Mouse (Mus musculus) lung, postnatal 0 days (tissue): ENCODE measurements around the gene Npas1. TPM values are rescaled to one million over a fixed set of nuclear protein-coding genes. Genes with fewer than 3 reads are reported as not detected.

ENCODE experiments used
- ATAC-seq: fragments of 200-750 bp; cut with Nextera tagmentation; 2 replicates; pipeline ENCODE4 v1.8.0; 2017; ENCODE audit warnings: moderate library complexity
- DNase-seq: peaks from one replicate; pipeline ENCODE4 v3.0.0-alpha.2; 2016; ENCODE audit warnings: low spot score
- H3K27ac ChIP-seq: fragments of 300-500 bp; sonication (generic); 2 replicates; pipeline ENCODE4 v1.5.1; 2014; ENCODE audit warnings: antibody characterized with exemption, mild to moderate bottlenecking, low read length, mixed read lengths
- H3K27me3 ChIP-seq: fragments of 300-500 bp; sonication (generic); replicated peaks from 2 replicates; pipeline ENCODE4 v1.6.1; 2014; ENCODE audit warnings: low read length, mixed read lengths; ENCODE audit not compliant: insufficient read depth
- H3K36me3 ChIP-seq: fragments of 300-500 bp; sonication (generic); 2 replicates; pipeline ENCODE4 v1.6.1; 2014; ENCODE audit warnings: low read length, mixed read lengths; ENCODE audit not compliant: insufficient read depth
- H3K4me1 ChIP-seq: fragments of 300-500 bp; sonication (generic); 2 replicates; pipeline ENCODE4 v1.6.1; 2014; ENCODE audit warnings: antibody characterized with exemption, low read depth, low read length, mixed read lengths; ENCODE audit not compliant: insufficient read depth
- H3K4me2 ChIP-seq: fragments of 300-500 bp; sonication (generic); replicated peaks from 2 replicates; pipeline ENCODE4 v1.6.1; 2014; ENCODE audit warnings: low read depth, mild to moderate bottlenecking, low read length, moderate library complexity, mixed read lengths
- H3K4me3 ChIP-seq: fragments of 300-500 bp; sonication (generic); 2 replicates; pipeline ENCODE4 v1.5.1; 2014; ENCODE audit warnings: low read depth, low read length
- H3K9ac ChIP-seq: fragments of 300-500 bp; sonication (generic); replicated peaks from 2 replicates; pipeline ENCODE4 v1.6.1; 2014; ENCODE audit warnings: low read depth, mild to moderate bottlenecking
- H3K9me3 ChIP-seq: fragments of 300-500 bp; sonication (generic); 2 replicates; pipeline ENCODE4 v1.6.1; 2016; ENCODE audit warnings: low read length, mixed read lengths
- CTCF ChIP-seq: IDR thresholded peaks from 2 replicates; pipeline ENCODE4 v1.5.1; 2016; ENCODE audit warnings: antibody characterized with exemption, mild to moderate bottlenecking
- EP300 ChIP-seq: IDR thresholded peaks from 2 replicates; pipeline ENCODE4 v1.6.1; 2016; ENCODE audit warnings: antibody characterized with exemption, mild to moderate bottlenecking, control low read depth
- WGBS: fragments of 180-500 bp; shearing (Covaris S2); extraction: QIAGEN DNeasy Blood & Tissue Kit; methylation state at CpG from one replicate; pipeline ENCODE4 v1.1.7; 2014; 5-methylcytosine and 5-hydroxymethylcytosine counted together
- polyA plus RNA-seq: library from polyadenylated mRNA; unstranded; fragments of >200 nt; fragmentation: Nextera tagmentation; extraction: Ambion mirVana; gene quantifications from 2 replicates; pipeline ENCODE4 v1.2.1, GENCODE M21; 2015

The Npas1 gene
- polyA plus RNA-seq, 1 experiment from 2014 or later: 0.17 TPM

DNA sequence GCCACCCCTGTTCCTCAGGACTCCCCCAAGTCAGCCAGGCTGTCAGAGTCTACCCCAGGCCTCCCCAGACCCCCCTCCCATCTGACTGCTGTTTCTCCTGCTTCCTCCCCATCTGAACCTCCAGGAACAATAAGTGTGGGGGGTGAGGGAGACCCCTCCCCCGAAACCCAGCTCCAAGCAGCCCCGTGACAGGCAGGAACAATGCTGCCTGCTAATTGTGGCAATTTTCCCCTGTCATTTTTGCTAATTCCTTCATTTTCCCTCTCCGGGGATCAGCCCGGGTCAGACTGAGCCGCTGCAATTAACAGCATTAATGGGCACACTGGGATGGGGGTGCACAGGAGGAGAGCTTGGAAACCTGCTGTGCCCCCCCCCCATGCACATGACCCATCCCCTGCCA is 9.4 kb downstream of the Npas1 start:
- no peak overlapping the region for H3K27ac ChIP-seq
- TF ChIP-seq EP300 (no peak), CTCF (no peak)
- ATAC-seq: no peak
- H3K4me2 ChIP-seq: no peak overlapping the region
- no peak overlapping the region for H3K4me3 ChIP-seq
- H3K36me3 ChIP-seq: no peaks in the 10 kb centered on the region
- peaks cover 3% of the 10 kb centered on the region for H3K27me3 ChIP-seq
- no peak overlapping the region for H3K9ac ChIP-seq
- no peaks in the 10 kb centered on the region for H3K4me1 ChIP-seq
- no peak for DNase-seq
- WGBS: 44% methylated on average over 5 of the region's 5 CpGs
- no peaks in the 10 kb centered on the region for H3K9me3 ChIP-seq

DNA sequence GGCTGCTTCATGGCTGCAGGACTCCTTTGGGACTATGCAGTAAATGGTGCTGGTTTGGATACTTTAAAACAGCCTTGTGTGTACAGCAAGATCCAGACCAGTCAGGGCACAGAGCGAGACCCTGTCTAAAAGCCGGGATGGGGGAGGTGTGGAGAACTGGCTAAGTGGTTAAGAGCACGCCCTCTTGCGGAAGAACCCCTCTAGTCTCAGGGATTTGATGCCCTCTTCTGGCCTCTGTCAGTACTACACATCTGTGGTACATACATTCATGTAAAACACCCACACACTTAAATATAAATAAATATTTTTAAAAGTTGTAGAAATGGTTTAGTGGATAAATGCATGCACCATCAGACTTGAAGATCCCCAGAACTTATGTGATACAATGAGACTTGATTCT is 11.0 kb downstream of the Npas1 start:
- Histone ChIP-seq H3K4me1 (no peaks in the 10 kb centered on the region), H3K4me3 (no peak overlapping the region), H3K36me3 (no peaks in the 10 kb centered on the region), H3K27me3 (no peaks in the 10 kb centered on the region), H3K9me3 (no peaks in the 10 kb centered on the region), H3K27ac (no peak overlapping the region), H3K9ac (no peak overlapping the region), H3K4me2 (no peak overlapping the region)
- TF ChIP-seq CTCF: peak; percentile 56
- no peak for TF ChIP-seq EP300
- DNase-seq: peak; percentile 27
- 48% methylated on average over 4 of the region's 4 CpGs for WGBS
- no peak for ATAC-seq

DNA sequence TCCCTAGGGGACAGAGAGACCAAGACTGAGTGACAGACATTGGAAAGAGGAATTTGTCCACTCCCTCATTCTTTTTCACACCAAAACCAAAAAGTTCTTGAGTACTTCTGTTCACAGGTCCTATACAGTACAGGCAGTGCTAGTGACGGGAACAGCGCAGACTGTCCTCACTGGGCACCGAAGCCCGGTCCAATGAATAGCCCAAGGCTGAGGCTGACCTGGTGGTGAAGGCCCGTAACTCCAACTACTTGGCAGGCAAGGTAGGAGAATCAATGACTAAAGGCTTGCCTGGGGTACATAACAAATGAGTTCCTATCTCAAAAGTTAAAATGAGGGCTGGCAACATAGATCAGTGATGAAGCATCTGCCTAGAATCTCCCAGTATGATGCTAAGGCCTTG is 12.0 kb downstream of the Npas1 start:
- Histone ChIP-seq H3K4me2 (no peak overlapping the region), H3K27me3 (no peaks in the 10 kb centered on the region), H3K9me3 (no peaks in the 10 kb centered on the region), H3K27ac (no peak overlapping the region), H3K9ac (no peak overlapping the region), H3K36me3 (no peaks in the 10 kb centered on the region), H3K4me3 (no peak overlapping the region), H3K4me1 (no peaks in the 10 kb centered on the region)
- WGBS: 88% methylated on average over 5 of the region's 5 CpGs
- ATAC-seq: no peak
- TF ChIP-seq EP300 (no peak), CTCF (no peak)
- no peak for DNase-seq

DNA sequence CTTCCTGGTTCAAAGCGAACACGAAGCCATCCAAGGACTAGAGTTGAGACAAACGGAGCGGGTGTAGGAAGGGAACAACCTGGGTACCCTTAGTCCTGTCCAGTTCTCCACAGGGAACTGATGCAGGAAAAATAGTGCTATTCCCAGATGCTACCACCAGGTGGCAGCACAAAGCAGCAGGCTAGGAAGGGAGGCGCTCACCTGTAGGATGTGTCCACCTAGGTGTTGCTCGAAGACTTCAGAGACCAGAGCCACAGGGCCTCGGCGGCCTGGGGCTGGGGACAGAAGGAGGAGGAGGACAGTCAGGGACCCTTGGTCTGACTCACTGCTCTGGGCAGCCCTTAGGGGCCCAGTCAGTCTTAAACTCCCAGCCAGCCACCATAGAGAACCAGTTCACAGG is 12.4 kb downstream of the Npas1 start:
- Histone ChIP-seq H3K36me3 (no peaks in the 10 kb centered on the region), H3K9ac (no peak overlapping the region), H3K27ac (no peak overlapping the region), H3K4me3 (no peak overlapping the region), H3K4me2 (no peak overlapping the region), H3K27me3 (no peaks in the 10 kb centered on the region), H3K4me1 (no peaks in the 10 kb centered on the region), H3K9me3 (no peaks in the 10 kb centered on the region)
- TF ChIP-seq EP300: no peak
- peak; percentile 97 for TF ChIP-seq CTCF
- DNase-seq (peak; percentile 67), ATAC-seq (peak; percentile 47)
- WGBS: 7% methylated on average over 8 of the region's 8 CpGs

DNA sequence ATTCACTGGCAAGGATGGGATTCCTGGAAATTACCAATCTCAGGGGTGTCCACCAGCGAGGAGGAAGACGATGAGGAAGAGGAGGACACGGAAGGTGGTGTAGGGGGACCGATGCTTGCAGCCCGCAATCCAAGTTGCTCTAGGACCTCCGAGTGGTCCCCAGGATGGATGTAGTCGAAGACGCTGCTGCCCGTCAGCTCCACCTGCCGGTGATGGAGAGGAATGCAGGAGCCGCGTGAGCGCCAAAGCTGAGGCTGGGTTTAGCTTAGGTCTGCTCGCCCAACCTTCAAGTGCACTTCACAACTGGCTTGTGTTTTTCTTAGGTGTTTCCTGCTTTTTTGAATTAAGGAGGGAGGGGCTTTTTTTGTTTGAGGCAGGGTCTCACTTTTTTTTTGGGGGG is 14.3 kb downstream of the Npas1 start:
- H3K9me3 ChIP-seq: no peaks in the 10 kb centered on the region
- ATAC-seq (peak; percentile 62), DNase-seq (peak; percentile 68)
- no peaks in the 10 kb centered on the region for H3K4me1 ChIP-seq
- WGBS: 2% methylated on average over 14 of the region's 14 CpGs
- no peak overlapping the region for H3K9ac ChIP-seq
- no peak overlapping the region for H3K27ac ChIP-seq
- H3K27me3 ChIP-seq: no peaks in the 10 kb centered on the region
- H3K36me3 ChIP-seq: no peaks in the 10 kb centered on the region
- no peak overlapping the region for H3K4me3 ChIP-seq
- H3K4me2 ChIP-seq: no peak overlapping the region
- no peak for TF ChIP-seq EP300
- peak; percentile 95 for TF ChIP-seq CTCF

DNA sequence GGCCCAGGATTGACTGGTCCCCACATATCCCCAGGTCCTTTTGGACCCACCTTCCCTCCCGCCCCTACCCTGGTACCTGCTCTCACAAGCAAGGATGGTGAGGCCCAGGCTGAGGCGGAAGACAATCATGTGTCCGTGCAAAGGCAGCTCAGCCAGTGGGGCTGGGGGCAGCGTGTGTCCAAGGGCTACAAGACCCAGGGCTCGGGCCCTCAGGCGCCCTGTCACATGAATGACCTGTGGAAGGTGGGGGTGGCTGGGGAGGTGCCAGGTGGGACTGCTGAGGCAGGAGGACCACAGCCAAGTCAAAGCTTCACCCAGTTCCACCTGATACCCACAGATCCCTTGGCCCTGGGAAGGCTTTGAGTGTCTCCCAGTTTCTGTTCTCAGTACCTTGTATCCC is 15.8 kb downstream of the Npas1 start:
- TF ChIP-seq CTCF (no peak), EP300 (no peak)
- H3K9me3 ChIP-seq: no peaks in the 10 kb centered on the region
- H3K36me3 ChIP-seq: no peaks in the 10 kb centered on the region
- no peak overlapping the region for H3K9ac ChIP-seq
- 82% methylated on average over 6 of the region's 6 CpGs for WGBS
- ATAC-seq: no peak
- no peak overlapping the region for H3K4me2 ChIP-seq
- H3K4me3 ChIP-seq: no peak overlapping the region
- H3K4me1 ChIP-seq: no peaks in the 10 kb centered on the region
- no peaks in the 10 kb centered on the region for H3K27me3 ChIP-seq
- DNase-seq: no peak
- H3K27ac ChIP-seq: no peak overlapping the region

DNA sequence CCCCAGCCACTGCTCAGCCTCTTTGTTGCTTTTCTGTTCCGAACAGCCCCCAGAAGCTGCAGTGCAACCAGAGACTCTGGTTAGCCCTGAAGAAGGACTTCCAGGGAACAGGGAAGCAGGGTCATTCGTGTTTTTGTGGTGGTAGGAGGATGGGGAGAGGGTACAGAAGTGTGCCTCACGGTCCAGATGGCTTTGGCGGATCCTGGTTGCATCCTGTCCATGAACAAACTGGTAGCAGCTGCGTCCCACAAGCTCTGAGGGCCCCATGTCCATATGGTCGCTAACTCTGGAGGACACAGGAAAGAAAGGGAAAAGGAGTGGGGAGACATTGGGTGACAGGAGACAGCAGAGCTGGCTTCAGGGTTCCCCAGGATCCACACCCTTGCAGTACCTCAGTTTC is 16.4 kb downstream of the Npas1 start:
- DNase-seq (no peak), ATAC-seq (no peak)
- WGBS: 52% methylated on average over 6 of the region's 6 CpGs
- no peak overlapping the region for H3K4me3 ChIP-seq
- H3K27ac ChIP-seq: no peak overlapping the region
- H3K36me3 ChIP-seq: no peaks in the 10 kb centered on the region
- H3K4me1 ChIP-seq: no peaks in the 10 kb centered on the region
- H3K27me3 ChIP-seq: no peaks in the 10 kb centered on the region
- H3K9ac ChIP-seq: no peak overlapping the region
- H3K4me2 ChIP-seq: no peak overlapping the region
- no peaks in the 10 kb centered on the region for H3K9me3 ChIP-seq
- no peak for TF ChIP-seq EP300
- no peak for TF ChIP-seq CTCF
